25 mouse cellular contexts compared by ENCODE assay signal in the genomic region with DNA sequence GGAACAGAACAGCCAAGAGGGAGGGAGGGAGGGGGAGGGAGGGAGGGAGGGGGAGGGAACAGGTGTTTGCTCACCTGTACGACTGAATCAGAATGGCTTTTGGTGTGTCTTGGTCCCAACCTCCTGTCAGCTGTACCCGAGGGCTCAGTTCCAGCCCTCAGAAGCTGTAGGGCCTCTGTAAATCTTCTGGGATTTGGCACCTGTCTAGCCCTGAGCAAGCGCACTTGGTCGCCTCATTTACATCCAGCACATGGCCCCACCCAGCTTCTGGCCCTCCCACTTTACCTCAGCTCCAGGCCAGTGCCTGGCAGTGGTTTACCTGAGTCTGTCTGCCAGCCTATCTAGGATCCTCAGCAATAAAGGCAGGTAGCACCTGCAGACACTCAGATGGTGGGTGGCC. TPM values are rescaled to one million over a fixed set of nuclear protein-coding genes. Genes with fewer than 3 reads are reported as not detected.
DNase-seq lines count a peak whose midpoint lies in the region; ATAC-seq and TF ChIP-seq lines count a peak whose summit lies in the region.
"Had no signal": no experiment of that assay in that cellular context is flagged by ENCODE, and none has a peak within 500 bp of the region (broad histone marks: within the 10 kb centered on the region; RNA-seq: fewer than 3 reads in every experiment).

No protein-coding gene starts in this region.

- TF ChIP-seq EP300 in stomach, postnatal 0 days (optimal IDR thresholded peaks at IDR 0.05), result no peak

- H3K4me3 ChIP-seq in kidney, adult 2 months (ENCODE audit: insufficient read depth, low read depth, low read length), result no peak overlapping the region
- no peak overlapping the region for H3K4me3 ChIP-seq in lung, embryonic 16.5 days (ENCODE audit: low read length)
- no peak overlapping the region for H3K4me3 ChIP-seq in intestine, embryonic 16.5 days (ENCODE audit: low read length)
- no peak overlapping the region for H3K4me3 ChIP-seq in stomach, postnatal 0 days (ENCODE audit: low read depth, low read length)
- H3K4me3 ChIP-seq: forebrain, embryonic 10.5 days; gastrocnemius, adult 2 months; hindbrain, embryonic 13.5 days; layer of hippocampus, adult 2 months; midbrain, embryonic 12.5 days; neural tube, embryonic 15.5 days had no signal

- H3K36me3 ChIP-seq in kidney, adult 2 months (ENCODE audit: control insufficient read depth, insufficient read depth, low read length), result no peaks in the 10 kb centered on the region; the same call in 1 of the 2 replicates
- peaks cover 3% of the 10 kb centered on the region; the same call in 1 of the 2 replicates for H3K36me3 ChIP-seq in lung, embryonic 16.5 days (ENCODE audit: control insufficient read depth, insufficient read depth, low read length)
- H3K36me3 ChIP-seq in intestine, embryonic 16.5 days (ENCODE audit: control insufficient read depth, insufficient read depth, low read length), result no peaks in the 10 kb centered on the region
- H3K36me3 ChIP-seq in stomach, postnatal 0 days (ENCODE audit: control insufficient read depth, insufficient read depth, low read length), result no peaks in the 10 kb centered on the region; the same call in 1 of the 2 replicates

- H3K27me3 ChIP-seq in kidney, adult 2 months (replicated peaks; ENCODE audit: control insufficient read depth, insufficient read depth, low read length), result no peaks in the 10 kb centered on the region
- H3K27me3 ChIP-seq in lung, embryonic 16.5 days (ENCODE audit: control insufficient read depth, insufficient read depth, low read depth, low read length), result no peaks in the 10 kb centered on the region
- no peaks in the 10 kb centered on the region for H3K27me3 ChIP-seq in intestine, embryonic 16.5 days (replicated peaks; ENCODE audit: control insufficient read depth, insufficient read depth, low read length)
- no peaks in the 10 kb centered on the region for H3K27me3 ChIP-seq in stomach, postnatal 0 days (ENCODE audit: control insufficient read depth, insufficient read depth, low read length)
- H3K27me3 ChIP-seq: hindbrain, embryonic 13.5 days; midbrain, embryonic 12.5 days; neural tube, embryonic 15.5 days had no signal

- TF ChIP-seq POLR2A in kidney, adult 2 months (IDR thresholded peaks at IDR 0.05; ENCODE audit: low read depth, low read length), result no peak

- no peaks in the 10 kb centered on the region for H3K4me1 ChIP-seq in kidney, adult 2 months (ENCODE audit: control insufficient read depth, insufficient read depth, low read length)
- no peaks in the 10 kb centered on the region for H3K4me1 ChIP-seq in lung, embryonic 16.5 days (replicated peaks; ENCODE audit: control insufficient read depth, insufficient read depth, low read length)
- H3K4me1 ChIP-seq in intestine, embryonic 16.5 days (ENCODE audit: control insufficient read depth, insufficient read depth, low read length), result no peaks in the 10 kb centered on the region
- H3K4me1 ChIP-seq in stomach, postnatal 0 days (replicated peaks; ENCODE audit: control insufficient read depth, insufficient read depth), result no peaks in the 10 kb centered on the region
- H3K4me1 ChIP-seq: forebrain, embryonic 10.5 days; hindbrain, embryonic 13.5 days; midbrain, embryonic 12.5 days; neural tube, embryonic 15.5 days had no signal

- DNase-seq in kidney, adult 2 months, result peak; percentile 17
- DNase-seq in kidney, postnatal 10 days, result no peak
- no peak for DNase-seq in lung, postnatal 10 days
- DNase-seq in stomach, postnatal 0 days (ENCODE audit: low spot score), result peak; percentile 71
- DNase-seq in adrenal gland, postnatal 10 days, result no peak
- DNase-seq: adrenal gland, postnatal 25 days; cerebellum, adult 8-10 months; cerebellum, postnatal 36 days; embryo, embryonic 11 days; gastrocnemius, adult 2 months; layer of hippocampus, postnatal 36 days; right cerebral cortex, adult 18-20 months; right cerebral cortex, postnatal 4 days had no signal

- H3K27ac ChIP-seq in kidney, adult 2 months (ENCODE audit: insufficient read depth, low read depth, low read length), result no peak overlapping the region
- no peak overlapping the region for H3K27ac ChIP-seq in lung, embryonic 16.5 days (ENCODE audit: low read length)
- no peak overlapping the region for H3K27ac ChIP-seq in intestine, embryonic 16.5 days (ENCODE audit: low read length)
- no peak overlapping the region for H3K27ac ChIP-seq in stomach, postnatal 0 days (replicated peaks)
- H3K27ac ChIP-seq: forebrain, embryonic 10.5 days; gastrocnemius, adult 2 months; hindbrain, embryonic 13.5 days; kidney, postnatal 0 days; layer of hippocampus, adult 2 months; midbrain, embryonic 12.5 days; neural tube, embryonic 15.5 days had no signal

- no peak overlapping the region for H3K9ac ChIP-seq in lung, embryonic 16.5 days (ENCODE audit: low read length)
- H3K9ac ChIP-seq in intestine, embryonic 16.5 days (ENCODE audit: low read depth, low read length), result no peak overlapping the region
- no peak overlapping the region for H3K9ac ChIP-seq in stomach, postnatal 0 days (ENCODE audit: low read length)
- H3K9ac ChIP-seq: hindbrain, embryonic 13.5 days; midbrain, embryonic 12.5 days; neural tube, embryonic 15.5 days had no signal

- H3K4me2 ChIP-seq in lung, embryonic 16.5 days (ENCODE audit: low read depth, low read length), result no peak overlapping the region
- no peak overlapping the region for H3K4me2 ChIP-seq in intestine, embryonic 16.5 days (ENCODE audit: low read depth, low read length)
- no peak overlapping the region for H3K4me2 ChIP-seq in stomach, postnatal 0 days (replicated peaks; ENCODE audit: low read depth)
- H3K4me2 ChIP-seq: hindbrain, embryonic 13.5 days; midbrain, embryonic 12.5 days; neural tube, embryonic 15.5 days had no signal

- peak; percentile 59; the same call in 1 of the 2 replicates for ATAC-seq in lung, embryonic 16.5 days (ENCODE audit: low read depth)
- ATAC-seq in intestine, embryonic 16.5 days, result peak; percentile 93
- peak; percentile 81 for ATAC-seq in stomach, postnatal 0 days (ENCODE audit: low FRiP score, low TSS enrichment)
- ATAC-seq: CD4-positive, CD25-positive, alpha-beta regulatory T cell, adult 4 months; forebrain, embryonic 16.5 days had no signal

- no peak for TF ChIP-seq CTCF in kidney, adult 2 months (conservative IDR thresholded peaks at IDR 0.05; ENCODE audit: insufficient read depth, insufficient read length, low read depth, low read length)
- no peak for TF ChIP-seq CTCF in stomach, postnatal 0 days (IDR thresholded peaks at IDR 0.05; ENCODE audit: low read depth)

- no peaks in the 10 kb centered on the region for H3K9me3 ChIP-seq in lung, embryonic 16.5 days (ENCODE audit: control insufficient read depth, low read length)
- H3K9me3 ChIP-seq in intestine, embryonic 16.5 days (ENCODE audit: control insufficient read depth, low read length), result no peaks in the 10 kb centered on the region
- no peaks in the 10 kb centered on the region for H3K9me3 ChIP-seq in stomach, postnatal 0 days (ENCODE audit: control insufficient read depth, low read length)
- H3K9me3 ChIP-seq: forebrain, embryonic 10.5 days; hindbrain, embryonic 13.5 days; midbrain, embryonic 12.5 days; neural tube, embryonic 15.5 days had no signal

- 31% methylated on average over 4 of the region's 4 CpGs for WGBS in kidney, adult 2 months
- WGBS in lung, embryonic 16.5 days, result 29% methylated on average over 4 of the region's 4 CpGs
- 22% methylated on average over 4 of the region's 4 CpGs for WGBS in intestine, embryonic 16.5 days
- 23% methylated on average over 4 of the region's 4 CpGs for WGBS in stomach, postnatal 0 days

RNA-seq across cellular contexts. Expression of gene Rnps1, which starts 20.8 kb away (rescaled TPM):
- 73.0 and 76.9 TPM in 2 replicates for polyA plus RNA-seq in kidney, adult 2 months (2012; rRNA removed)
- 226 and 246 TPM in 2 replicates for polyA plus RNA-seq in lung, embryonic 16.5 days (2015; fragmentation: Nextera tagmentation; extraction: Ambion mirVana)
- 233 and 248 TPM in 2 replicates for polyA plus RNA-seq in intestine, embryonic 16.5 days (2015; fragmentation: Nextera tagmentation; extraction: Ambion mirVana)
- polyA plus RNA-seq in stomach, postnatal 0 days (2015; fragmentation: Nextera tagmentation; extraction: Ambion mirVana), result 106 and 113 TPM in 2 replicates
- 100 to 1,000 TPM in 1 of 2 experiments, 10 to 100 TPM in 1; 79.5 to 103 TPM for total RNA-seq in adrenal gland, postnatal 10 days (2021)

RNA-seq across cellular contexts. Expression of gene Eci1, which starts 32.9 kb away (rescaled TPM):
- 196 and 222 TPM in 2 replicates for polyA plus RNA-seq in kidney, adult 2 months (2012; rRNA removed)
- polyA plus RNA-seq in lung, embryonic 16.5 days (2015; fragmentation: Nextera tagmentation; extraction: Ambion mirVana), result 97.4 and 102 TPM in 2 replicates
- polyA plus RNA-seq in intestine, embryonic 16.5 days (2015; fragmentation: Nextera tagmentation; extraction: Ambion mirVana), result 159 and 161 TPM in 2 replicates
- polyA plus RNA-seq in stomach, postnatal 0 days (2015; fragmentation: Nextera tagmentation; extraction: Ambion mirVana), result 250 and 263 TPM in 2 replicates
- total RNA-seq in adrenal gland, postnatal 10 days (2021), result 100 to 1,000 TPM; 654 to 683 TPM

RNA-seq across cellular contexts. Expression of gene Abca3, which starts 41.8 kb away (rescaled TPM):
- polyA plus RNA-seq in kidney, adult 2 months (2012; rRNA removed), result 214 and 230 TPM in 2 replicates
- 40.8 and 48.4 TPM in 2 replicates for polyA plus RNA-seq in lung, embryonic 16.5 days (2015; fragmentation: Nextera tagmentation; extraction: Ambion mirVana)
- polyA plus RNA-seq in intestine, embryonic 16.5 days (2015; fragmentation: Nextera tagmentation; extraction: Ambion mirVana), result 9.6 and 11.3 TPM in 2 replicates
- polyA plus RNA-seq in stomach, postnatal 0 days (2015; fragmentation: Nextera tagmentation; extraction: Ambion mirVana), result 9.2 and 10.9 TPM in 2 replicates
- total RNA-seq in adrenal gland, postnatal 10 days (2021), result 10 to 100 TPM; 21.8 to 28.3 TPM

RNA-seq across cellular contexts. Expression of gene Abca17, which starts 42.7 kb away (rescaled TPM):
- polyA plus RNA-seq in kidney, adult 2 months (2012; rRNA removed), result 0.16 and 0.31 TPM in 2 replicates
- polyA plus RNA-seq in lung, embryonic 16.5 days (2015; fragmentation: Nextera tagmentation; extraction: Ambion mirVana), result 0.34 and 0.55 TPM in 2 replicates
- polyA plus RNA-seq in intestine, embryonic 16.5 days (2015; fragmentation: Nextera tagmentation; extraction: Ambion mirVana), result not detected in 2 replicates
- polyA plus RNA-seq in stomach, postnatal 0 days (2015; fragmentation: Nextera tagmentation; extraction: Ambion mirVana), result 0.15 TPM in 1 of 2 replicates, not detected in the other
- total RNA-seq in adrenal gland, postnatal 10 days (2021), result under 1 TPM in 1 of 2 experiments, not detected in 1; 0.09 TPM
- total RNA-seq: gastrocnemius, adult 2 months; heart, postnatal 25 days had no signal
- polyA plus RNA-seq: forebrain, embryonic 10.5 days; kidney, postnatal 0 days; liver, embryonic 16.5 days; midbrain, embryonic 12.5 days had no signal

RNA-seq across cellular contexts. Expression of gene Dnase1l2, which starts 49.4 kb away (rescaled TPM):
- polyA plus RNA-seq in kidney, adult 2 months (2012; rRNA removed), result 7.6 and 8.8 TPM in 2 replicates
- 1.6 and 2.8 TPM in 2 replicates for polyA plus RNA-seq in lung, embryonic 16.5 days (2015; fragmentation: Nextera tagmentation; extraction: Ambion mirVana)
- polyA plus RNA-seq in intestine, embryonic 16.5 days (2015; fragmentation: Nextera tagmentation; extraction: Ambion mirVana), result 1.5 and 1.8 TPM in 2 replicates
- 88.0 and 98.5 TPM in 2 replicates for polyA plus RNA-seq in stomach, postnatal 0 days (2015; fragmentation: Nextera tagmentation; extraction: Ambion mirVana)
- total RNA-seq in adrenal gland, postnatal 10 days (2021), result 1 to 10 TPM in 1 of 2 experiments, under 1 TPM in 1; 0.96 to 3.0 TPM

Comparison
In these comparisons a context has a peak if more than half of its experiments do, and no peak if none do; other contexts are left out.
1. DNase-seq: peak in kidney, adult 2 months (single experiment) and stomach, postnatal 0 days (single experiment); none in kidney, postnatal 10 days (single experiment), lung, postnatal 10 days (single experiment) and adrenal gland, postnatal 10 days (single experiment).
2. Peak in every context shown above with its lines, with median percentiles within 50 percentile points of each other: ATAC-seq.